In the genomic region with DNA sequence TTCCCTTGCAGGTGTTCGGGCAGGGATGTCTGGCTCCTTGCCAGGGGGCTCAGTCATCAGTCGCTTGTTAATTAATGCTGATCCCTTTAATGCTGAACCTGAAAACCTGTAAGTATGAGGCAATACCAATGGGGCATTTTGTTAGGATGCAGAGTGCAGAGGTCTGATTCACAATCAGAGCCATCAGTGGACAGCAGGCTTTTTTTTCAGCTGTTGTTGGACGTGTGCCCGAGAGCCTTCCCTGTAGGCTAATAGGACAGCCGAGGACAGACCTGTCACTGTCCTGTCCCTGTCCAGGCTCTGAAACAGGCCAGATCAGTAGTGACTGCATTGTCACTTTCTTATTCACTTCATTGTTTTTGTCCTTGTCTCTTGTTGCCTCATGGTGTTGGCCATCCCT, we compare ENCODE assay signal across 12 mouse cellular contexts.
A peak's percentile ranks its signal among the peaks of the same experiment; 100 is the strongest.
DNase-seq lines count a peak whose midpoint lies in the region; ATAC-seq lines count a peak whose summit lies in the region.
"Had no signal": no experiment of that assay in that cellular context is flagged by ENCODE, and none has a peak within 500 bp of the region (broad histone marks: within the 10 kb centered on the region; RNA-seq: fewer than 3 reads in every experiment).

No protein-coding gene starts in this region.

- peak; percentile 33 for DNase-seq in gastrocnemius, postnatal 10 days
- DNase-seq in gastrocnemius, postnatal 25 days: no peak
- no peak for DNase-seq in neural tube, embryonic 10.5 days (ENCODE audit: extremely low spot score, low spot score)
- peak; percentile 79 for DNase-seq in cerebellum, adult 11-12 months
- no peak for DNase-seq in kidney, adult 9 months
- DNase-seq: spleen, adult 18-20 months; thymus, postnatal 25 days had no signal

- no peaks in the 10 kb centered on the region for H3K9me3 ChIP-seq in neural tube, embryonic 13.5 days
- H3K9me3 ChIP-seq in neural tube, embryonic 15.5 days (replicated peaks): no peaks in the 10 kb centered on the region
- H3K9me3 ChIP-seq: embryonic facial prominence, embryonic 10.5 days; intestine, embryonic 15.5 days had no signal

- H3K4me3 ChIP-seq in neural tube, embryonic 13.5 days: no peak overlapping the region
- no peak overlapping the region for H3K4me3 ChIP-seq in neural tube, embryonic 15.5 days (replicated peaks)
- H3K4me3 ChIP-seq: embryonic facial prominence, embryonic 10.5 days; intestine, embryonic 15.5 days had no signal

- no peaks in the 10 kb centered on the region for H3K27me3 ChIP-seq in neural tube, embryonic 13.5 days
- no peaks in the 10 kb centered on the region for H3K27me3 ChIP-seq in neural tube, embryonic 15.5 days (replicated peaks)
- H3K27me3 ChIP-seq: intestine, embryonic 15.5 days had no signal

- H3K36me3 ChIP-seq in neural tube, embryonic 13.5 days: peaks cover 68% of the 10 kb centered on the region
- H3K36me3 ChIP-seq in neural tube, embryonic 15.5 days: peaks cover 68% of the 10 kb centered on the region

- H3K4me1 ChIP-seq in neural tube, embryonic 13.5 days (replicated peaks): no peaks in the 10 kb centered on the region
- no peaks in the 10 kb centered on the region for H3K4me1 ChIP-seq in neural tube, embryonic 15.5 days
- H3K4me1 ChIP-seq: embryonic facial prominence, embryonic 10.5 days; intestine, embryonic 15.5 days had no signal

- 69% methylated on average over 5 of the region's 5 CpGs for WGBS in neural tube, embryonic 13.5 days
- 51% methylated on average over 5 of the region's 5 CpGs for WGBS in neural tube, embryonic 15.5 days

- H3K4me2 ChIP-seq in neural tube, embryonic 13.5 days: no peak overlapping the region
- no peak overlapping the region for H3K4me2 ChIP-seq in neural tube, embryonic 15.5 days
- H3K4me2 ChIP-seq: intestine, embryonic 15.5 days had no signal

- no peak overlapping the region for H3K9ac ChIP-seq in neural tube, embryonic 13.5 days
- no peak overlapping the region for H3K9ac ChIP-seq in neural tube, embryonic 15.5 days (replicated peaks)
- H3K9ac ChIP-seq: intestine, embryonic 15.5 days had no signal

- H3K27ac ChIP-seq in neural tube, embryonic 13.5 days (replicated peaks): peak overlapping the region; percentile 20; the same call in 1 of the 2 replicates
- 0 out of 2 replicates have a peak overlapping the region, but pooled peaks have one; percentile 23 for H3K27ac ChIP-seq in neural tube, embryonic 15.5 days (replicated peaks)
- H3K27ac ChIP-seq: embryonic facial prominence, embryonic 10.5 days; intestine, embryonic 15.5 days had no signal

- no peak for ATAC-seq in neural tube, embryonic 13.5 days (ENCODE audit: low read depth)
- ATAC-seq in neural tube, embryonic 15.5 days (ENCODE audit: low FRiP score): no peak
- ATAC-seq in megakaryocyte, adult 5-6 weeks (ENCODE audit: poor library complexity, severe bottlenecking): no peak
- ATAC-seq: intestine, embryonic 15.5 days had no signal

Comparison
In these comparisons a context has a peak if more than half of its experiments do, and no peak if none do; other contexts are left out.
1. DNase-seq: peak in gastrocnemius, postnatal 10 days (single experiment) and cerebellum, adult 11-12 months (single experiment); none in gastrocnemius, postnatal 25 days (single experiment), neural tube, embryonic 10.5 days (single experiment) and kidney, adult 9 months (single experiment).